Mouse (Mus musculus): ENCODE measurements at regions not wholly inside any gene's neighbourhood (a gene's known extent, or its start where the extent isn't known, plus 50 kb on each side); places are given as distances from the start of the nearest gene placed in this dataset.

DNA sequence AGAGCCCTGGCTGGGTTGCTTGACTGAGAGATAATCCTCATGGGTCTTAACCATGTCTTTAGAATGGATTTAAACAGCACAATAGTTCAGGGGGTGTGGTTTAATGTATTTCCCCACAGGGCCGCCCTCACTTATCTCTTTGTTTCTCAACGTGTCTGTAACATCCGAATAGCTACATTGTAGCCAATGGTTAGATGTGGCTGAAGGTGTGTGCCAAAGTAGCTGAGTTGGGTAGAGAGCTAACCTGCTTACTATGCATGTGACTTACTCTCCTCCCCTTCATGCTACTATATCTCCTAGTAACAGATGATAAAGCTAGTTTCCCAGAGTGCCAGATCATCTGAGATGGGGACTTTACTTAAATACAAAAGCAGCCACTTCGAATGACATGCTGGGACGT, 213.2 kb upstream of the Prok2 start:
- DNase-seq (ENCODE audit: low spot score in 2 of 2), result no peak

DNA sequence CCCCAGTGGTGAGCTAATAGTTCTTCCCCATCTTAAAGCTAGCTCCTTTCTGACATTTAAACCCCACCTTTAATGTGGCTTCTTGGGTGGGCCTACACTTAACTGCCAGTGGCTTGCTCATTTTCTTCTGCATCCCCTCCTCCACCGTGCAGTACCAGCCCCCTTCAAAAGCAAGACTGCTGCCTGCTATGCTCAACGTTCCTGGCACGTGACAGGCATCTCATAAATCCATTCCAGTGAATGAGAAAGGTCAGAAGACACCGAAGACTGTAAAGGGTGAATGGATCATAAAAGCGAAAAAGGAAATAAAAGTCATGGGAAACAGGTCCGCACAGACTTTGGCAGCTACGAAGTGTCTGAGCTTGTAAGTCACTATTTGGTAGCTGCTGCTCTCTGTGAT, 212.8 kb upstream of the Prok2 start:
- DNase-seq (ENCODE audit: low spot score in 2 of 2), result no peak

DNA sequence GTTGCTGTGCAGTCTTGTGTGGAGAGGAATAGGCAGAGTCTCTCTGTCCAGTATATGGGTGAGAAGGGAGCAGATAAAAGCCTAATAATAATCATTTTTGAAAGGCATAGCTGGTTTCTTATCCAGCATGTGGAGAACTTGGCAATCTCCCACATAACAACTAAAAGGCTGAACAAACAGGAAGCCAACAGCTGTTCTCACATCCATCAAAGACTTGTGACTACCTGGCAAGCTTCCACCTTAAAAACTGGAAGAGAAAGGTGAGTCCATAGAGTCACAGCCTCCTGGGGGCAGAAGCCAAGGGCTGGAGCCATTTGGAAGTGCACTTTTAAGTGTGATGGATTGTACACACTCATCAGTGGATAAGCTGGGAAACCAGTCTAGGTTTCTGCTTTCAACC, 210.5 kb upstream of the Prok2 start:
- DNase-seq (ENCODE audit: low spot score in 2 of 2), result no peak

DNA sequence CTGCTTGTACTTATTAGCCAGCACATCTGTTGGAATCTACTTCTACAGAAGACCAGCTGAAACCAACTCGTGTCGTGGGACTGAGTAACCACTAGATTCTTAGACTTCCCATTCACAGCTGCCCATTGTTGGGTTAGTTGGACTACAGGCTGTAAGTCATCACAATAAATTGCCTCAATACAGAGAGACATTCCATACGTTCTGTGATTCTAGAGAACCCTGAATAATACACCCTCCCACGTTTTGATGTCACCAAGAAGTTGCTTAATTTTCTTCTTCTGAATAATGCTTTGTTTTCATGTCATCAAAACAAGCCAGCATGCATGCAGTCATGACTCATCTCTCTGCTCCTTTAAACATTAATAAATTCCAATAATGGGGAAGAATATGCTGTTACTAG, 209.2 kb upstream of the Prok2 start:
- no peak for DNase-seq (ENCODE audit: low spot score in 2 of 2)

DNA sequence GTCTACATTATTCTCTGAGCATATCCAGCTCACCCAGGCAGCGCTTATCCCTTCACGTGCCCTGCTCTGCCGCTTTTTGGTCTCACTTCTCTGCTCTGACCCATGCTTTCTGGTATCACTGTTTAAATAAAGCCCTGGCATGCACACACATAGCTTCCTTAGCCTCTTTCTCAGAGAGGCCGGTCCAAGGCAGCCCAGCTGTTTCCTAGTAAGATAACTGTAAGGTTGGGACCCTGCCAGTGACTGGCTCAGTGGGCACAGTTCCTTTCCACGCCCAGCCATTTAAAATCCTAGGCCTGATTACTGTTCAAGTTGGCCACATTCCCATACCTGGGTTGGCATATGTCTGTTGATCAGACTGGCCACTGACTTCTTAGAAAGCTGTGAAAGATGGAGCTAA, 208.2 kb upstream of the Prok2 start:
- no peak for DNase-seq (ENCODE audit: low spot score in 2 of 2)

DNA sequence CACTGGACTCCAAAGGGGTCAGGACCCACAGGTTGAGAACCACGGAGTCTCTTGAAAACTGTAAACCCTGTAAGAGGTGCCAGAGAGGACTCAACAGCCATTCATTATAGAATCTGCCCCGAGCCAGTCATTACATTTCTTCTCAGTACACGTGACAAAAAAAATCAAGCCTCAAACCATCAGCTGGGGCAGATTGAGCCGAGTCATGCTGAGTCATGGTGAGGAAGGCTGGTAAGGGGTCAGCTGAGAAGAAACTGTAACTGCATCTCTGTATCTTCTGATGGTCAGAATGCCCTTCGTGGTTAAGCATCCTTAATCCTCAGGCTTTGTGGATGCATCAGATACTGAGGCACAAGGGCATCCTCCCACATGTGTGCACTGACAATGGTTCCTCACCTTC, 207.2 kb upstream of the Prok2 start:
- no peak for DNase-seq (ENCODE audit: low spot score in 2 of 2)

DNA sequence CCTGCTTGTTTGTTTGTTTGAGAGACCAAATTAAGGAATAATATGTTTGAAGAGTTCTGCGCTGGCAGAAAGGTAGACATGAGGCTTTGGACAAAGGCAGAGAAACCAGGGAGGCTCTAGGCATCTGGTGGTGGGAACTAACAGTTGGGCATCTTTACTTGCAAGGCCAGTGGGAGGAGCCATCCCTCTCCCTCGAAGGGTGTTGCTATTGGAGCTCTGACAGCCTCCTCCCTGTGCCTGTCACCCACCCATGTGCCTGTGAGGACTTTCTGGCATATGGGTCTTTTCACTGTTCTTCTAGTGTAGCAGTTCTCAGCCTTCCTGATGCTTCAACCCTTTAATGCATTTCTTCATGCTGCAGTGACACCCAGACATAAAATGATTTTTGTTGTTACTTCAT, 206.7 kb upstream of the Prok2 start:
- DNase-seq (ENCODE audit: low spot score in 2 of 2), result no peak

DNA sequence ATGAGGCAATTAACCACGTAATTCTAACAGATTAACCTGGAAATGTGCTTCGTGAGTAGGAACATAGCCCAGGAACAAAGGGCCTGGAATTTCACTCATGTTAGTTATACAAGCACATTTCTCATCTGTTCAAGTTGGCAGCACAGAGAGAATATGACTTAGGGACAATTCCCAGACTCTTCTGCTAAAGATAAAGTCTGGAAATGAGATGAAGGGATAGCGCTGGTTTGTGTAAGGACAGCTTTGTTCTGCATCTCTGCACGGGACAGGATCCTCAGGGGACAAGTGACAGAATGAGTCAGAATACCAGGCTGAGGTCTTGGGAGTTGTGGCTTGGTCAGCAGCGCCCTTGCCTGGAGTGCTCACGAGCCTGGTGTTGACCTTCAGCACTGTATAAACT, 206.2 kb upstream of the Prok2 start:
- DNase-seq (ENCODE audit: low spot score in 2 of 2), result no peak

DNA sequence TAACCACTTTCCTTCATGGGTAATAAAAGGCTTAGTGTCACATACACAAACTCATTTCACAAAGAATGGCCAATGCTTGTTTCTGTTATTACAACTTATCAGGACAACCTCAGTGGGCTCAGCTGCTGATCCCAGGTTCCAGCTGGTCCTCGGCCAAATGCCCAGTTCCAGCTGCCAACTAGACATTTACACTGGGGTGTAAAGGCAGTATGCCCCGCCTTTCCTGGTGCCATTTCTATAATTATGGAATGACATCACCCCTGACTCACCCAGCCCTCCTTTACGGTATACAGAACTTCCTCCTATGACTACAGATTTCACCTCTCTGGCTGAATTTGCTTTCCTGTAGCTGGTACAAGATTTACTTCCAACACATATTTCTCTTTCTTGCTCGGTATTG, 205.4 kb upstream of the Prok2 start:
- DNase-seq (ENCODE audit: low spot score in 2 of 2), result no peak

DNA sequence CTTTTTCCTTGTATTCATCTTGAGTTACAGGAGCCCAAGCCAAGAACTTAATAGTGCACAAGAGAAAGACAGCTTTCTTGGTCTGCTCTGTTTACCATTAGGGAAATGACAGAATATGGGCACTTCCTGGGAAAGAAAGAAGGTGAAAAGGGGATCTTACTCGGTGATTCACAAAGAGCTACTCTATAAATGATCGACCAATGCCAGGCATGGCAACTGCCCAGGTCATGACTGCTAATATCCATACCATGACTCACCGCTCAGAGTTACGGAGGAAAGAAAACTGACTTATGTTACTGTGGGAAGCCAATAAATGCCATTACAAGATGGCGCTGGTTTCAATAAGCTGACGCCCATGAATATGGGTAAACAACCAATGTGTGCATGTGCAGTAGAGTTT, 204.1 kb upstream of the Prok2 start:
- DNase-seq (ENCODE audit: low spot score in 2 of 2), result no peak

DNA sequence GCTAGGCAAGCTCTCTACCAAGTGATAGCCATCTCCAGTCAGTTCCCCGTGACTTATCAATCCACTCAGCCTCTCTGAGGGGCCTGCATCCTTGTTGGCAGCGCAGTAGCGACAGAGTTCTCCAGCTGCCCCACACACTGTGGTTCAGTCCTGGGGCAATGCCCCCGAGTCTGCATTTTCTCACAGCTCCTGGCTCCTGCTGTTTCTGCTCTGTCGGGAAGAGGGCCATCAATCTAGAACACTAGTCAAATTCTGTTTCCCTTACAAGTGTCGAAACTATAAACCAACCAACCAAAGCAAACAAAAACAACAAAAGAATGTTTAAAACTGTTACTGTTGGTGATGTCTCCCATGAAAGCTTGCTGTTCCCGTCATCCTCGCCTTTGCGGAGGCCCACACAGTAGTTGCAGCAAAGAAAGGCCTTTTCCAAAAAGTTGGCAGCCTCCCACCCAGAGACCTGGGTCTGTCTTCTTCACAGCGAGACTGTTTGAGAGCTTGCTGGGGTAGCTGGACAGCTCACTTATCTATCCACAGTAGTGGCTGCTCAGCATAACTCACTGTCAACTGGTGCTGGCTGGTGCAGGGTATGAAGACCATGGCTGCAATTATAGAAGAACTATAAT, 201.9 kb upstream of the Prok2 start:
- no peak for DNase-seq (ENCODE audit: low spot score in 2 of 2)

DNA sequence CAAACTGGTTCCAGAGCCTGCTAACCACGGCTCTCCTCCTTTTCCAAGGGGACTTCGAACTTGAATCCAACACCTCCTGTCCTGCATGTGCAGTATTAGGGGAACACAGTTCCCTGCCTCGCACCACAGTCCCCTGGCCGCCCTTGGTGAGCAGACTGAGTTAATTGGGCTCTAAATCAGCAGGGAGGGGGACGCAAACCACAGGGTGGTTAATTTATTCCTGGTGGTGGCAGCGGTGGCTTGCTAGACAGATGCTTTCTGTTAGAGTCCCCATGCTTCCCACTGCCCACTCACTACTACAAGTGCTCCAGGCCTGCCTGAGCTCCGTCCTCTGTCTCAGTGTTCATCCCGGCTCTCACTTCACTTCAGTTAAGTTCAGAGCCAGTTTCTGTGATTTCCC, 198.0 kb upstream of the Prok2 start:
- DNase-seq (ENCODE audit: low spot score in 2 of 2), result no peak

DNA sequence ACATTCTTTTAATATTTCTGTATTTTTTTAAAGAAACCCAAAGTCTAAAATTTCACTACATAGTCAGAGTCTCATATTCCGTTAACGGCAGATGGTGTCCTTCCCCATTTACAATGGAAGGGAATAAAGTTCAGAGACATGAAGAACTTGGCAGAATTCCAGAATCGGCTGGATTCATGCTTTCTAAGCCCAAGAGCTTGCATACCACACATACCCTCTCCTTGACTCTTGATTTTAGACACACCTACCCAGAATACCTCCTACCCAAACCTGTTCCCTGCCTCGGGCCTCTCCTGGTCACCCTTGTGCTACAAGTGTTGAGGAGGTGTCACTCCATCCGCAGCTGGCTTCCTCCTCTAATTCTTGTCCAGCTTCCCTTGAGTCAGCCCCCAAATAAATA, 195.8 kb upstream of the Prok2 start:
- DNase-seq (ENCODE audit: low spot score in 2 of 2), result no peak

DNA sequence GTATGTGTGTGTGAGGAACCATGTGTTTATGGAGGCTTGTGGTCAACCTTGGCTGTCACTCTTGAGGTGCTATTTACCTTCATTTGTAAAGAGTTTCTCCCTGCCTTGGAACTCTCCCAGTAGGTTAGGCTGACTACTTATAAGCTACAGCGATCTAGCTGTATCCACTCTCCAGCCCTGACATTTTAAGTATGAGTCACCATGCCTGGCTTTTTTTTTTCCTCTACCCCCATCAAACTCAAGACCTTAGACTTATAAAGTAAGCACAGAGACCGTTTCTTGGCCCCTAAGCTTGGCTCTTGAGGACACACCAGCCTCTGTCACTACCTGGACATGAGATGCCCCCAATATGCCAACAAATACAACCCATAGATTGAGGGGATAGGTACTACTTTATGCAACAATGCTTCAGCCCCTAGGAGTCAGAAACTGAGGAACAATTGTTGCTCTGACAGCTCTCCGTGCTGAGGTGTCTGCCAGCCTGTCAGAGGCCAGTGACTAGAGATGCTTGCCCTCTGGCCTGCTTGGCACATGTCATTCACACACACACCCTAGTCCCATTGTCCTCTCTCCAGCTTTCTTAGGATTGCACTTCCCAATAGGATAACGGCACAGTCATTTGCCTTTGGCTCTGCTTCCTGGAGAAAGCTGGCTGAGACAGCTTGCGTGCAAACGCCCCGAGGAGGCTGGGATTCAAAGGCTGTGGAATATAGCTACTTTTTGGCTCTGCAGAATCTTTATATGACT, 193.8 kb upstream of the Prok2 start:
- DNase-seq (ENCODE audit: low spot score in 2 of 2), result no peak

DNA sequence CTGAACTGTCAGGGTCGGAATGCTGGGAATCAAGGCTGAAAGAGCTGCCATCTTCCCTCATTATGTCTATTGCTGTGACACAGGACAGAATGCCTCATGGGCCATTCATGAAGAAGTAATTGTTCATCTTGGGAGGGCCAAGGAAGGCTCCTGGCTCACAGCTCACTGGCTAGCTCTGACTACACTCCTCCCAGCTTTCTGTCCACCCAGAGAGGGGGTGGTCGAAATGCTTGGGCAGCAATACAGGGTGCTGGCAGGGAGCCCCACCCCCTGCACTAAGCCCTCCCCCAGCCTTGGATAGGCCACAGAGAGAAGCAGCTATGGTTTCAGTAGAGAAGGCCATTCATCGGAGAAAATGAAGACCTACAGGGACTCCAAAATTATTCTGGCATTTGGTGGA, 192.2 kb upstream of the Prok2 start:
- DNase-seq (ENCODE audit: low spot score in 2 of 2), result no peak

DNA sequence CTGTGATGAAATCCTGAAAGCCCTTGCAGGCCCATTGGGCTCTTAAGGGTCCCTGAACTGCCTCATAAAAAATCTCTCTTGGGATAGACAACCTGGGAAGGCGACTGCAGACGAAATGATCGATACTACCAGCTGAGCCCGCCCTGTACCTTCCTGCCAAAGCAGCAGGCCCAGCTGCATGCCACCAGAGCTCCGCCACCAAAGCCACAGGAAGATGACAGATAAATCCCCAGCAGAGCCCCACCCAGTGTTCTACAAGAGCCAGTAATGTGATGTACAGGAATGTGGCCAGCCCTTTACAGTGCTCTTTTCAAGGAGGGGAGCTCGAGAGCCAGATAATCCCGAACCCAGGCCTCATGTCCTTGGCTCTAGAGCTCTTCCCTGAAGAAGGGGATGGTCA, 183.7 kb upstream of the Prok2 start:
- no peak for DNase-seq (ENCODE audit: low spot score in 2 of 2)

DNA sequence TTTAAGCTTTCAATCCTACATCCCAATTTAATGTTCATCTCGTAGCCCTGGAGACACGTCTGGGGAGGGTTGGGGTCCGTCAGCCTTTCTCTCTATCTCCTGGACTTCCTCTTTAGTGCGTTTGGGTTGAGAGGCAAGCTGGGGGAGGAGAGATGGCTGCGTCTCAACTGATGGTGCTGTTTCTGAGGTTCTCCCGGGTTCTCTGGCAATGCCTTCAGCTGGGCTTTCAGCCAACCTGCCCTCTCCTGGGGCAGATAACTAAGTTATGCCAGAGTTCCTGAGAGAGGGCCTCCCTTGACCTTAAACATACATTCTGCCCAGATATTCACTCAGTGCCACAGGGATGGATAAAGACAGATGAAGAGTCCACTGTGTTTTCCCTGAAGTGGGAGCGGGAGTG, 183.3 kb upstream of the Prok2 start:
- DNase-seq (ENCODE audit: low spot score in 2 of 2), result no peak

DNA sequence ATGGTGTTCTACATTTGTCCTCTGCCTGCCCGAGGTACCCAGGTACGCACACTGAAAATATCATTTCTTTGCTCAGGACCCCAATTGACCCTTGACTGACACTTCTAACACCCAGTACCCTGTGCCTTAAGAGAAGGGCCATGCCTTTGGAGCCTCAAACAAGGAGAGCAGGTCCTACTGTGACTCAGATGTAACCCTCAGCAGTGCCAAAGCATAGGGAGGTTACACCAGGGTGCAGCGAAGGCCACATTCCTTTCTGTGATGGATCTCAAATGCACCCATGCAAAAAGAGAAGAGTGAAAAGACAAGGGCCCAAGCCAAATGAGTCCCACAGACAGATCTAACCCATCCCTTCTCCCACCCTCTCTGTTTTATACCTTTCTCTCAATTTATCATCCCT, 181.9 kb upstream of the Prok2 start:
- DNase-seq (ENCODE audit: low spot score in 2 of 2), result no peak

DNA sequence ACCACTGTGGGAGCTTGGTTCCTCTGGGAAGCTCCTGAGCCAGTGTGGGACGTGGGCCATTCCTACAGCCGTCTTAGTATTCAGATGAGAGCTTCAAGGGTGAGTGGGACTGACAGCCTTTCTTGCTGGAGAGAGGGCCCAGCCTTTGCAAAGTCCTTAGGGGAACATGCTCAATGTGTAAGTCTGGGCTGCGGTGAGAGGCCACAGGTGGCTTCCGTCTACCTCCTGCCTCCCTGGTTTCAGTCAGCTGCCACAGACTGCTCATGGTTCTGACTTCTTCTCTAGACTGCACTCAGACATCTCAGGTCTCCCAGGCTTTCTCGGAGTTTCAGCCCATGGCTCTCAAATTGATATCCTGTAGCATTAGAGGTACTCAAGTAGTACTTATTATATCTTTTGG, 179.0 kb upstream of the Prok2 start:
- no peak for DNase-seq (ENCODE audit: low spot score in 2 of 2)

DNA sequence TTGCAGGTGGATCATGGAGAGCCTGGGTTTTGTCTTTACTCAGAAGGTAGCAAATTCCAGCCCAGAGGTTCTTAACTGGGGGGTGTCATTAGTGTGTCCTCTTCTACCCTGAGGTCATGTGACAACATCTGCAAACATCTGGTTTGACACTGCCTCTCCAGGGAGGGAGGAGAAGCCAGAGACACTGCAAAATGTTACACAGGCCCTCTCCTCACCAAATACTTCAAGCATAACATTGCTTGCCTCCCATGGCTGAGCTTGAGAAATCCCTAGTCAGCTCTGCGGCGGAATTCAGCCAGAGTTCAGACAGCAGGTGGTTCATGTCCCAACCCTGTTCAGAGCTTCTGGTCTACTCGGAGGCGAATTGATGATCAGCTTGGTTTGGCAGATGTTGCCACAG, 178.4 kb upstream of the Prok2 start:
- DNase-seq (ENCODE audit: low spot score in 2 of 2), result no peak

DNA sequence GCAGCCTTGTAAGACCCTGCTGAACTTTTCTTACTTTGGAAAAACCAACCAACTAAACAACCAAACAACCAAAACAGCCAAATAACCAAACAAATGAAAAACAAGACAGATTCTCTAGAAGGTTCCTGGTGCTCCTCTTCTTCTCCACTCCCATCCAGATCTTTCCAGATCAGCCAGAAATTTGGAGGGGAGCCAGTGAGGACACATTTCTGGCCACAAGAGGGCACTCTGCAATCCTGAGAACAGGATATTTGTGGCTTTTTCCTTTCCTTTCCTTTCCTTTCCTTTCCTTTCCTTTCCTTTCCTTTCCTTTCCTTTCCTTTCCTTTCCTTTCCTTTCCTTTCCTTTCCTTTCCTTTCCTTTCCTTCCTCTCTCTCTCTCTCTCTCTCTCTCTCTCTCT, 177.9 kb upstream of the Prok2 start:
- DNase-seq (ENCODE audit: low spot score in 2 of 2), result peak in 1 of 2 experiments; percentile 86

DNA sequence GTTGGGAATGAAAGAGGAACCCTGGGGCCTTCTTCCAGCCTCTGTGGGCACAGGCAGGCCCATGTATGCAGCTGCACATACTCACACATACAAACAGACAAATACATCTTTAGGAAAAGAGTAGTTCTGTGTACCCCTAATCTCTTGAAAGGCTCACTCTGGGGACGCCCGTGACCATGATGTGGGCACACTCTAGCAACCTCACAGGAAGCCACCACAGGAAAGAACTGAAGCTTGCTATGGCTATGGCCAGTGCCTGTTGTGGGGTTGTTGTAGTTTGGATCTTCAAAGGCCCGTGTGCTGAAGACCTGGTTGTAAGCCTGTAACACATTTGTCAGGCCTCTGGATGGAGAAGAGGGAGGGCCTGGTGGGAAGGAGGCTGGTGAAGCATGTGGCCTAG, 175.4 kb upstream of the Prok2 start:
- no peak for DNase-seq (ENCODE audit: low spot score in 2 of 2)

DNA sequence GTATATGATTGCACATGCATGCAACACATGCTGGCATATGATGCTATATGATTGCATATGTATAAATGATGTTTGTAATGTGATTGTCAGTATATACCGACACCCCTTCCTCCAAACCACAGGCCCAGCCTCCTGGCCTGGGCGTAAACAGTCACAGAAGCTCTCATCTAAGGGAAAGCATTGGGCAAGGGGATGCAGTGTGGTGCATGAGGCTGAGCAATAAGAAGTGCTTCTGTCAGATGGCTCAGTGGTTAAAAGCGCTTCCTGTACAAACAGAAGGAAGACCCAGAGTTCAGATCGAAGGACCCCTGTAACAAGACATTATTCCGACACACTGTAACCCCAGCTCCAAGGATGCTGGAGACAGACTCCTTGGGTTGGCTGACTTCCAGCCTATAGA, 175.0 kb upstream of the Prok2 start:
- no peak for DNase-seq (ENCODE audit: low spot score in 2 of 2)

DNA sequence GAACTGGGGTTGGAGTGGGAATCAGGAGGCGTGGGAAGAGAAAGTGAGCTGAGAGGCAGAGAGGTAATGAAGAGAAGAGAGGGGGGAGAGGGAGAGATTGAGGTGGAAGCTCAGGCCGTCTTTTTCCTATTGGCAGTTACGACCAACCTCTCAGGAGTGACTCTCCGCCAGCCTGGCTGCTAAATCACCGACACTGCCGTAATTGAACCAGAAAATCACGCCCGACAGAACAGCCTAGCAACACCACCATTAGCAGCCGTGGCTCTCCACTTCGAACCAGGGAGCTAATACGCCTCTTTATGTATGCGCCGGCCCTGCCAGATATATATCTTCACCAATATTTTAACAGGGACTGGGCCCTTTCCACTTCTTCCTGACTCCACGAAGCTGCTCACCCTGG, 173.5 kb upstream of the Prok2 start:
- DNase-seq (ENCODE audit: low spot score in 2 of 2), result no peak
